Mouse (Mus musculus) 3T3-L1 (cell line): ENCODE results near the gene Rspo3.

Experiments
- DNase-seq: peaks from one replicate; pipeline ENCODE4 v3.0.0-alpha.2; 2015; ENCODE audit warnings: low read depth, low spot score

Rspo3 gene

GRCm38 (mm10) chr10:29535546-29536260, at the start of gene Rspo3:
Gene Rspo3, minus strand, starts transcription at chr10:29535867.
- DNase-seq: no peak

- DNase-seq: no peak
These were observed 46.3 kb upstream of the Rspo3 start for GRCm38 (mm10) chr10:29581940-29582339.

- DNase-seq: no peak
These were observed 45.8 kb upstream of the Rspo3 start for GRCm38 (mm10) chr10:29581476-29581875.

- DNase-seq: peak; percentile 6
These were observed 20.3 kb upstream of the Rspo3 start for GRCm38 (mm10) chr10:29555983-29556382.

GRCm38 (mm10) chr10:29554365-29554764, 18.7 kb upstream of the Rspo3 start:
- DNase-seq: no peak

GRCm38 (mm10) chr10:29542982-29543381, 7.3 kb upstream of the Rspo3 start:
- no peak for DNase-seq

- no peak for DNase-seq
These were observed 3.8 kb upstream of the Rspo3 start for GRCm38 (mm10) chr10:29539516-29539915.

GRCm38 (mm10) chr10:29538791-29539190, 3.1 kb upstream of the Rspo3 start:
- DNase-seq: no peak

GRCm38 (mm10) chr10:29534830-29535227, 838 bp downstream of the Rspo3 start:
- DNase-seq: no peak

- DNase-seq: no peak
These were observed 1.5 kb downstream of the Rspo3 start for GRCm38 (mm10) chr10:29533846-29534829.

GRCm38 (mm10) chr10:29532821-29533715, 2.6 kb downstream of the Rspo3 start:
- peak; percentile 51 for DNase-seq

GRCm38 (mm10) chr10:29513563-29513962, 22.1 kb downstream of the Rspo3 start:
- DNase-seq: no peak

- DNase-seq: no peak
These were observed 27.5 kb downstream of the Rspo3 start for GRCm38 (mm10) chr10:29508167-29508566.

GRCm38 (mm10) chr10:29497205-29497822, 38.4 kb downstream of the Rspo3 start:
- no peak for DNase-seq

GRCm38 (mm10) chr10:29493996-29494395, 41.7 kb downstream of the Rspo3 start:
- DNase-seq: no peak

- no peak for DNase-seq
These were observed 54.7 kb downstream of the Rspo3 start for GRCm38 (mm10) chr10:29480945-29481344.

- no peak for DNase-seq
These were observed 56.3 kb downstream of the Rspo3 start for GRCm38 (mm10) chr10:29479401-29479800.

- no peak for DNase-seq
These were observed 65.2 kb downstream of the Rspo3 start for GRCm38 (mm10) chr10:29470454-29470853.

GRCm38 (mm10) chr10:29460100-29460499, 75.6 kb downstream of the Rspo3 start:
- no peak for DNase-seq

- peak; percentile 52 for DNase-seq
These were observed 76.0 kb downstream of the Rspo3 start for GRCm38 (mm10) chr10:29459632-29460031.

- DNase-seq: no peak
These were observed 90.6 kb downstream of the Rspo3 start for GRCm38 (mm10) chr10:29445076-29445475.
